Mouse (Mus musculus) CD8-positive naive resting alpha-beta T cell, adult 2 months (primary cell): Measurements from ENCODE around the gene Rgcc.

Source experiments
- DNase-seq, 2 experiments: peaks; one replicate each; pipeline ENCODE4 v3.0.0; 2022; ENCODE audit warnings: low read depth in 2 of 2, low spot score in 2 of 2

Gene Rgcc

GRCm38 (mm10) chr14:79242386-79242720 is 59.1 kb downstream of the Rgcc start:
- no peak for DNase-seq

- DNase-seq: no peak
These were observed 59.6 kb downstream of the Rgcc start for GRCm38 (mm10) chr14:79241656-79242385.

GRCm38 (mm10) chr14:79241057-79241570 is 60.3 kb downstream of the Rgcc start:
- DNase-seq: no peak

GRCm38 (mm10) chr14:79239402-79239801 is 62.0 kb downstream of the Rgcc start:
- peak; percentile 58 to 63 for DNase-seq
